Mouse (Mus musculus) fibroblast of lung, adult 2 months (primary cell): Measurements from ENCODE around the gene Thap11.
"Not testable (repeated sequence)": the region's sequence is repeated elsewhere in the genome, so short reads cannot be mapped to it uniquely, and the experiment has no call there.

Experiments used
- DNase-seq: peaks from one replicate; pipeline ENCODE4 v3.0.0-alpha.2; 2011; ENCODE audit warnings: low read depth

Gene Thap11

GRCm38 (mm10) chr8:105854715-105855216 lies at the start of gene Thap11:
TSS of gene Thap11 (plus strand) at chr8:105855132.
- DNase-seq, result peak; percentile 82

GRCm38 (mm10) chr8:105805346-105805745 lies 49.6 kb upstream of the Thap11 start:
- no peak for DNase-seq

GRCm38 (mm10) chr8:105805964-105806363 lies 49.0 kb upstream of the Thap11 start:
- DNase-seq, result no peak

GRCm38 (mm10) chr8:105807766-105808165 lies 47.2 kb upstream of the Thap11 start:
- no peak for DNase-seq

- DNase-seq, result no peak
Measured at GRCm38 (mm10) chr8:105808480-105808879, 46.5 kb upstream of the Thap11 start.

GRCm38 (mm10) chr8:105810245-105810786 lies 44.6 kb upstream of the Thap11 start:
- DNase-seq, result no peak

- DNase-seq, result no peak
Measured at GRCm38 (mm10) chr8:105811061-105811460, 43.9 kb upstream of the Thap11 start.

GRCm38 (mm10) chr8:105811543-105811942 lies 43.4 kb upstream of the Thap11 start:
- no peak for DNase-seq

- no peak for DNase-seq
Measured at GRCm38 (mm10) chr8:105812511-105812910, 42.4 kb upstream of the Thap11 start.

GRCm38 (mm10) chr8:105813241-105813640 lies 41.7 kb upstream of the Thap11 start:
- DNase-seq, result no peak

- no peak for DNase-seq
Measured at GRCm38 (mm10) chr8:105819659-105820058, 35.3 kb upstream of the Thap11 start.

- DNase-seq, result no peak
Measured at GRCm38 (mm10) chr8:105820925-105821324, 34.0 kb upstream of the Thap11 start.

- DNase-seq, result no peak
Measured at GRCm38 (mm10) chr8:105825506-105825905, 29.4 kb upstream of the Thap11 start.

GRCm38 (mm10) chr8:105826379-105826778 lies 28.6 kb upstream of the Thap11 start:
- DNase-seq, result no peak

GRCm38 (mm10) chr8:105826861-105827848 lies 27.8 kb upstream of the Thap11 start, which contains the start of the genes Ranbp10 and Tsnaxip1:
TSS of gene Ranbp10 (minus strand) at chr8:105827350.
TSS of gene Tsnaxip1 (plus strand) at chr8:105827731.
- DNase-seq, result peak; percentile 100

- DNase-seq, result not testable (repeated sequence)
Measured at GRCm38 (mm10) chr8:105833740-105834139, 21.2 kb upstream of the Thap11 start.

- DNase-seq, result peak; percentile 55
Measured at GRCm38 (mm10) chr8:105835318-105835717, 19.6 kb upstream of the Thap11 start.

- DNase-seq, result no peak
Measured at GRCm38 (mm10) chr8:105836991-105837390, 17.9 kb upstream of the Thap11 start.

- no peak for DNase-seq
Measured at GRCm38 (mm10) chr8:105839209-105839608, 15.7 kb upstream of the Thap11 start.

GRCm38 (mm10) chr8:105846678-105847077 lies 8.3 kb upstream of the Thap11 start:
- DNase-seq, result no peak

- no peak for DNase-seq
Measured at GRCm38 (mm10) chr8:105850014-105850413, 4.9 kb upstream of the Thap11 start.

- DNase-seq, result no peak
Measured at GRCm38 (mm10) chr8:105850611-105851010, 4.3 kb upstream of the Thap11 start.

- DNase-seq, result peak; percentile 84
Measured at GRCm38 (mm10) chr8:105851651-105852143, 3.2 kb upstream of the Thap11 start.
